Mouse (Mus musculus): ENCODE measurements at regions not wholly inside any gene's neighbourhood (a gene's known extent, or its start where the extent isn't known, plus 50 kb on each side); places are given as distances from the start of the nearest gene placed in this dataset.

GRCm38 (mm10) chr6:59147421-59147820 is 61.2 kb upstream of the Tigd2 start:
- no peak overlapping the region for H3K27ac ChIP-seq (ENCODE audit: insufficient read depth, low read depth, low read length)
- TF ChIP-seq POLR2A (IDR thresholded peaks at IDR 0.05; ENCODE audit: low read depth, low read length): no peak
- no peak for TF ChIP-seq CTCF (IDR thresholded peaks at IDR 0.05; ENCODE audit: extremely low read depth, insufficient read length, insufficient replicate concordance, low read depth, low read length)
- H3K27me3 ChIP-seq (ENCODE audit: control insufficient read depth, insufficient read depth, low read length): no peaks in the 10 kb centered on the region
- H3K4me1 ChIP-seq (ENCODE audit: control insufficient read depth, insufficient read depth, insufficient read length, low read length): peaks cover 4% of the 10 kb centered on the region; the same call in 1 of the 2 replicates
- WGBS: 30% methylated on average over 1 of the region's 1 CpGs
- H3K36me3 ChIP-seq (ENCODE audit: control insufficient read depth, insufficient read depth, low read length): no peaks in the 10 kb centered on the region
- no peak overlapping the region for H3K4me3 ChIP-seq (ENCODE audit: low read depth, low read length)

- WGBS: 67% methylated on average over 1 of the region's 1 CpGs
Measured at GRCm38 (mm10) chr6:59155636-59156035, 53.0 kb upstream of the Tigd2 start.

More at GRCm38 (mm10) chr6:59155636-59156035, 53.0 kb upstream of the Tigd2 start:
- no peak overlapping the region for H3K27ac ChIP-seq (ENCODE audit: insufficient read depth, low read depth, low read length)
- no peak for TF ChIP-seq CTCF (IDR thresholded peaks at IDR 0.05; ENCODE audit: extremely low read depth, insufficient read length, insufficient replicate concordance, low read depth, low read length)
- no peak for TF ChIP-seq POLR2A (IDR thresholded peaks at IDR 0.05; ENCODE audit: low read depth, low read length)
- H3K4me1 ChIP-seq (ENCODE audit: control insufficient read depth, insufficient read depth, insufficient read length, low read length): no peaks in the 10 kb centered on the region
- no peak overlapping the region for H3K4me3 ChIP-seq (ENCODE audit: low read depth, low read length)
- no peaks in the 10 kb centered on the region for H3K27me3 ChIP-seq (ENCODE audit: control insufficient read depth, insufficient read depth, low read length)
- no peaks in the 10 kb centered on the region for H3K36me3 ChIP-seq (ENCODE audit: control insufficient read depth, insufficient read depth, low read length)
